8 mouse cellular contexts compared by ENCODE assay signal in genomic region chr9:65347112-65347850, GRCm38 (mm10). TPM values are rescaled to one million over a fixed set of nuclear protein-coding genes. Genes with fewer than 3 reads are reported as not detected.
DNase-seq lines count a peak whose midpoint lies in the region; ATAC-seq and TF ChIP-seq lines count a peak whose summit lies in the region.

No protein-coding gene starts in this region.

- H3K36me3 ChIP-seq in liver, adult 2 months (ENCODE audit: control insufficient read depth, insufficient read depth, low read length) = no peaks in the 10 kb centered on the region
- no peaks in the 10 kb centered on the region for H3K36me3 ChIP-seq in embryonic facial prominence, embryonic 10.5 days (replicated peaks)
- no peaks in the 10 kb centered on the region for H3K36me3 ChIP-seq in intestine, embryonic 14.5 days (ENCODE audit: control insufficient read depth, insufficient read depth, low read length)
- no peaks in the 10 kb centered on the region for H3K36me3 ChIP-seq in neural tube, embryonic 12.5 days

- H3K4me2 ChIP-seq in intestine, embryonic 14.5 days (ENCODE audit: low read length) = peak overlapping the region; percentile 90
- H3K4me2 ChIP-seq in neural tube, embryonic 12.5 days (replicated peaks) = peak overlapping the region; percentile 91

- no peak for TF ChIP-seq CTCF in liver, adult 2 months (IDR thresholded peaks at IDR 0.05; ENCODE audit: low read depth, low read length)

- no peak for DNase-seq in liver, adult 2 months (ENCODE audit: extremely low read depth, low read depth, low spot score)
- DNase-seq in liver = no peak
- no peak for DNase-seq in embryonic facial prominence, embryonic 10.5 days (ENCODE audit: low spot score)
- DNase-seq in intestine, embryonic 14.5 days (ENCODE audit: low spot score) = no peak
- DNase-seq in left cerebral cortex, adult 8-10 months (ENCODE audit: low spot score in 2 of 2) = no peak
- DNase-seq in c-Kit-positive CD71-positive TER-119-positive erythroid progenitor cells, embryonic 14.5 days (ENCODE audit: low spot score) = no peak
- DNase-seq in cerebellum, postnatal 36 days = no peak

- ATAC-seq in intestine, embryonic 14.5 days (replicated peaks; ENCODE audit: low FRiP score, low TSS enrichment, low read depth) = no peak
- ATAC-seq in neural tube, embryonic 12.5 days (ENCODE audit: low FRiP score, low read depth) = no peak

- 0 out of 2 replicates have a peak, but pooled peaks cover 4% of the 10 kb centered on the region for H3K9me3 ChIP-seq in embryonic facial prominence, embryonic 10.5 days
- H3K9me3 ChIP-seq in intestine, embryonic 14.5 days (ENCODE audit: control insufficient read depth, low read length) = peaks cover 4% of the 10 kb centered on the region; the same call in 1 of the 2 replicates
- no peaks in the 10 kb centered on the region for H3K9me3 ChIP-seq in neural tube, embryonic 12.5 days

- no peak for TF ChIP-seq POLR2A in liver, adult 2 months (IDR thresholded peaks at IDR 0.05; ENCODE audit: extremely low read depth, insufficient read depth, low read length)

- 23% methylated on average over 8 of the region's 8 CpGs for WGBS in liver, adult 2 months
- WGBS in embryonic facial prominence, embryonic 10.5 days = 51% methylated on average over 8 of the region's 8 CpGs
- 40% methylated on average over 8 of the region's 8 CpGs for WGBS in intestine, embryonic 14.5 days
- 48% methylated on average over 8 of the region's 8 CpGs for WGBS in neural tube, embryonic 12.5 days

- peaks cover 7% of the 10 kb centered on the region for H3K4me1 ChIP-seq in liver, adult 2 months (ENCODE audit: control insufficient read depth, insufficient read depth, low read length)
- peaks cover 21% of the 10 kb centered on the region for H3K4me1 ChIP-seq in embryonic facial prominence, embryonic 10.5 days
- peaks cover 13% of the 10 kb centered on the region for H3K4me1 ChIP-seq in intestine, embryonic 14.5 days (replicated peaks; ENCODE audit: control insufficient read depth, insufficient read depth, low read length)
- peaks cover 17% of the 10 kb centered on the region for H3K4me1 ChIP-seq in neural tube, embryonic 12.5 days

- H3K9ac ChIP-seq in liver, adult 2 months (ENCODE audit: low read depth, low read length) = peak overlapping the region; percentile 87
- H3K9ac ChIP-seq in intestine, embryonic 14.5 days (ENCODE audit: low read length) = peak overlapping the region; percentile 95
- H3K9ac ChIP-seq in neural tube, embryonic 12.5 days = peak overlapping the region; percentile 98

- H3K79me2 ChIP-seq in liver, adult 2 months (ENCODE audit: control insufficient read depth, insufficient read depth, low read length) = peaks cover 28% of the 10 kb centered on the region; the same call in 1 of the 2 replicates

- no peaks in the 10 kb centered on the region for H3K27me3 ChIP-seq in liver, adult 2 months (ENCODE audit: control insufficient read depth, insufficient read depth, low read length)
- no peaks in the 10 kb centered on the region for H3K27me3 ChIP-seq in embryonic facial prominence, embryonic 10.5 days (replicated peaks; ENCODE audit: low read depth, poor library complexity, severe bottlenecking)
- H3K27me3 ChIP-seq in intestine, embryonic 14.5 days (replicated peaks; ENCODE audit: control insufficient read depth, insufficient read depth, low read length) = no peaks in the 10 kb centered on the region
- no peaks in the 10 kb centered on the region for H3K27me3 ChIP-seq in neural tube, embryonic 12.5 days (replicated peaks)

- H3K4me3 ChIP-seq in liver, adult 2 months (ENCODE audit: insufficient read depth, low read depth, low read length) = peak overlapping the region; percentile 79
- peak overlapping the region; percentile 100 for H3K4me3 ChIP-seq in embryonic facial prominence, embryonic 10.5 days
- peak overlapping the region; percentile 99 for H3K4me3 ChIP-seq in intestine, embryonic 14.5 days (ENCODE audit: low read depth, low read length)
- peak overlapping the region; percentile 100 for H3K4me3 ChIP-seq in neural tube, embryonic 12.5 days

- peak overlapping the region; percentile 41; the same call in 1 of the 2 replicates for H3K27ac ChIP-seq in liver, adult 2 months (replicated peaks; ENCODE audit: insufficient read depth, low read depth, low read length)
- peak overlapping the region; percentile 93 for H3K27ac ChIP-seq in embryonic facial prominence, embryonic 10.5 days (replicated peaks)
- H3K27ac ChIP-seq in intestine, embryonic 14.5 days (ENCODE audit: low read depth) = peak overlapping the region; percentile 94
- H3K27ac ChIP-seq in neural tube, embryonic 12.5 days = no peak overlapping the region

RNA-seq across cellular contexts. Expression of gene Pdcd7, which starts 1.4 kb away (rescaled TPM):
- total RNA-seq in liver, adult 2 months (2014; rRNA removed) = 3.6 and 5.6 TPM in 2 replicates
- polyA plus RNA-seq in liver, adult 2 months (2012; rRNA removed) = 3.5 and 4.5 TPM in 2 replicates
- polyA plus RNA-seq in embryonic facial prominence, embryonic 10.5 days (2016; fragmentation: Nextera tagmentation; extraction: Ambion mirVana) = 10.3 and 10.6 TPM in 2 replicates
- 9.2 and 11.2 TPM in 2 replicates for polyA plus RNA-seq in intestine, embryonic 14.5 days (2014; fragmentation: Nextera tagmentation; extraction: Ambion mirVana)
- 14.6 and 15.4 TPM in 2 replicates for polyA plus RNA-seq in neural tube, embryonic 12.5 days (2016; fragmentation: Nextera tagmentation; extraction: Ambion mirVana)
- 10 to 100 TPM; 27.3 to 31.1 (median 27.9) TPM for total RNA-seq in left cerebral cortex, adult 8-10 months (2022)

RNA-seq across cellular contexts. Expression of gene Ubap1l, which starts 13.6 kb away (rescaled TPM):
- total RNA-seq in liver, adult 2 months (2014; rRNA removed) = 0.18 TPM in 1 of 2 replicates, not detected in the other
- 0.12 and 0.22 TPM in 2 replicates for polyA plus RNA-seq in liver, adult 2 months (2012; rRNA removed)
- polyA plus RNA-seq in embryonic facial prominence, embryonic 10.5 days (2016; fragmentation: Nextera tagmentation; extraction: Ambion mirVana) = 0.38 and 0.66 TPM in 2 replicates
- polyA plus RNA-seq in intestine, embryonic 14.5 days (2014; fragmentation: Nextera tagmentation; extraction: Ambion mirVana) = 0.13 and 0.39 TPM in 2 replicates
- 0.68 and 1.6 TPM in 2 replicates for polyA plus RNA-seq in neural tube, embryonic 12.5 days (2016; fragmentation: Nextera tagmentation; extraction: Ambion mirVana)
- 1 to 10 TPM; 4.0 to 5.0 (median 4.7) TPM for total RNA-seq in left cerebral cortex, adult 8-10 months (2022)

RNA-seq across cellular contexts. Expression of gene Kbtbd13, which starts 44.2 kb away (rescaled TPM):
- total RNA-seq in liver, adult 2 months (2014; rRNA removed) = 0.20 and 0.28 TPM in 2 replicates
- polyA plus RNA-seq in liver, adult 2 months (2012; rRNA removed) = 0.14 and 0.49 TPM in 2 replicates
- 1.0 and 1.2 TPM in 2 replicates for polyA plus RNA-seq in embryonic facial prominence, embryonic 10.5 days (2016; fragmentation: Nextera tagmentation; extraction: Ambion mirVana)
- 0.66 and 1.1 TPM in 2 replicates for polyA plus RNA-seq in intestine, embryonic 14.5 days (2014; fragmentation: Nextera tagmentation; extraction: Ambion mirVana)
- 0.81 and 0.86 TPM in 2 replicates for polyA plus RNA-seq in neural tube, embryonic 12.5 days (2016; fragmentation: Nextera tagmentation; extraction: Ambion mirVana)
- total RNA-seq in left cerebral cortex, adult 8-10 months (2022) = under 1 TPM in 3 of 4 experiments, not detected in 1; 0.11 to 0.32 (median 0.12) TPM

RNA-seq across cellular contexts. Expression of gene Rasl12, which starts 51.0 kb away (rescaled TPM):
- total RNA-seq in liver, adult 2 months (2014; rRNA removed) = 0.09 and 0.13 TPM in 2 replicates
- polyA plus RNA-seq in liver, adult 2 months (2012; rRNA removed) = 0.17 and 0.32 TPM in 2 replicates
- polyA plus RNA-seq in embryonic facial prominence, embryonic 10.5 days (2016; fragmentation: Nextera tagmentation; extraction: Ambion mirVana) = 7.6 and 8.3 TPM in 2 replicates
- polyA plus RNA-seq in intestine, embryonic 14.5 days (2014; fragmentation: Nextera tagmentation; extraction: Ambion mirVana) = 2.6 and 2.7 TPM in 2 replicates
- 6.6 and 8.3 TPM in 2 replicates for polyA plus RNA-seq in neural tube, embryonic 12.5 days (2016; fragmentation: Nextera tagmentation; extraction: Ambion mirVana)
- 1 to 10 TPM; 2.1 to 3.4 (median 3.2) TPM for total RNA-seq in left cerebral cortex, adult 8-10 months (2022)

RNA-seq across cellular contexts. Expression of gene Clpx, which starts 53.2 kb away (rescaled TPM):
- 54.0 and 56.1 TPM in 2 replicates for total RNA-seq in liver, adult 2 months (2014; rRNA removed)
- 39.2 and 62.4 TPM in 2 replicates for polyA plus RNA-seq in liver, adult 2 months (2012; rRNA removed)
- 48.3 and 50.9 TPM in 2 replicates for polyA plus RNA-seq in embryonic facial prominence, embryonic 10.5 days (2016; fragmentation: Nextera tagmentation; extraction: Ambion mirVana)
- polyA plus RNA-seq in intestine, embryonic 14.5 days (2014; fragmentation: Nextera tagmentation; extraction: Ambion mirVana) = 42.6 and 47.1 TPM in 2 replicates
- polyA plus RNA-seq in neural tube, embryonic 12.5 days (2016; fragmentation: Nextera tagmentation; extraction: Ambion mirVana) = 41.9 and 46.2 TPM in 2 replicates
- total RNA-seq in left cerebral cortex, adult 8-10 months (2022) = 10 to 100 TPM; 28.4 to 30.9 (median 28.9) TPM
